Mouse (Mus musculus): Measurements from ENCODE around the gene St5. TPM values are rescaled to one million over a fixed set of nuclear protein-coding genes. Genes with fewer than 3 reads are reported as not detected.

The St5 gene
- polyA plus RNA-seq, 2 experiments from 2014 or later, result 1.3 to 1.7 TPM

DNA sequence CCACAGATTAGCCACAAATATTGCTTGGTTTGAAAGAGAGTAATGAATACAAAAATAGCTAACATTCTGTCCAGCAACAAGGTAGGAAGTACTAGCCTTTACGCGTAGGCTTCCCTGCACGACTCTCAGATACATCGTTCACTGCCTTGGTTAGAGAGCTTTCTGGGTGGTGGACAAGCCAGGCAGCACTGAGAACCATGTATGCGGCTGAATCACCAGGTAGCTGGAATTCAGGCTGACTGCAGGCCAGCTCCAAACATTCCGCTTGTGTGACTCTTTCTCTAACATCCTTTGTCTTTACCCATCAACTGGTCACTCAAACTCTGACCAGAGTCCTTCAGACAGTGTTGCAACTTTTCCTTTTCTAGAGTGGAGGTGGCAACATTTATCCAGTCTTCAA lies 94.6 kb downstream of the St5 start:
- no peak for ATAC-seq

DNA sequence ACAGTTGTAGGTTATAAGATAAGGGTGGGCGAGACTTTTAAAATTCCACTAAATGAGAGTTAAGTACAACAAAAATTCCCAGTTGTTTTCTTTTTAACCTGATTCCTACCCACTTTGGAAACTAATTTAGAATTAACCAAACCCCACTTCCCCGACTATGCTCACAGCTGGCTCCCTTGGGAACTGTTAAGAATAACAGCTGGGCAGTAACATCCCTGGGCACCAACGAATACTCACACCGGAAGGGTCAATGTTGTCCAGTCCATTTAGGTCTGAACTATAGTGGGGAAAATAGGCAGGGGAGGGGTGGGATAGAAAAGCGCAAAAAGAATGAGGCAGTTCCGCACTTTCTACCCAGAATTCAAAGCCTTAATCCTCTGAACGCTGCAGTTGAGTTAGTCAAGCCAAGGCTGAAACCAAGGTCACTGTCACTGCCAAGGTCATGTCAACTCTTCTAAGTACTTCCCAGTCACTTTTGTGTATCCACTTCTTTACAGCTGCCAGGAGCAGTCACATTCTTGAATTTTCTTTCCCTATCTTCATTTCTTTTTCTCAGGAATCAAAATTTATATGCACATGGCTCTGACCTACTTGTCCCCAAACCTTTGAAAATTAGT lies 96.3 kb downstream of the St5 start:
- no peak for ATAC-seq

DNA sequence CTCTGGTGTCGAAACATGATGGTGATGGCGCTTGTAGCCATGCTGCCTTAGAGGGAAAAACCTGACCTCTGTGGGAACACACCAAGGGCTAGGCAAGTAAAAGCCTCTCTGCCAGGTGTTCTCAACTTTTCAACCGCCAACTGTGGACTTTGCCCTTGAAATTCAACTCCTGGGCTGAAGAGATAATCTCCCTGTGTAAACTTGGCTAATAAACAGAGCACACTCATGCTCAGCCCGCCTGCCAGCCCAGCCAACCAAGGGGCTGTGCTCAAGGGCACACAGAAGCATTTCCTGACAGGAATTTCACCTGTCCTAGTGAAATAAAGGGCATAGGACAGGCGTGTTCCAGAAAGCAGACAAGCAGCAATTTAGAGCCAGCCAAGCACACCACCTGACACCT lies 100.8 kb downstream of the St5 start:
- no peak for ATAC-seq

DNA sequence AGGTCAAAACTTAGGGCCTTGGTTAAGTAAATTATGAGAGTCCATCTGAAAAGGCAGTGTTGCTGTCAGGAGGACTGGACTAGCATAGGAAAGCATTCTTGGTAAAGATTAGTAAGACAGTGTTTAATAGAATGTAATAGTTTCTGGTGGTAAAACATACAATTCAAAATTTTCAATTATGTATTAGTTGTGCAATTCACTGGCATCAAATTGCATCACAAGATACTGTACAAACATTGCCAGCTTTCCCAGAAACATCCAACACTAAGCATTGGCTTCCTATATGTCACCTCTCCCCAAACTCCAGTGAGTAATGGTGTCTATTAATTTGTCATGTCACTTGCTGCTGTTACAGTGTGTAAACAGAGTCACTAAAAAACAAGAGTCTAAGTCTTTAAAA lies 101.4 kb downstream of the St5 start:
- no peak for ATAC-seq

DNA sequence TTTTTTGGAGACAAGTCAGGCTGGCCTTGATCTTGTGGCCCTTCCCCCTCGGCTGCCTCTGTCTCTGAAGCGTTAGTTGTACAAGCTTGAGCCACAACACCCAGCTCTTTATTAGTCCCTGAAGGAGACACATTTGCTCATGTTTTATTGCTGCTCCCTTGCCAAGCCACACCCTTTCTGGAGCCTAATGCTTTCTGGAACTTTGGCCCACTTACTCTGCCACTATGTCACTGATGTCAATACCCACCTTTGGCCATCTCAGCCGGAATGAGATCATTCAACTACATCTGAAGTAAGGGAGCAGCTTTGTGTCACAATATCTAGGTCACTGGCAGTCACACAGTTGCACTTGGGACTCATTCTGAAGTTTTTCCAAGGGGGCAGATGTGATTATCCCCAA lies 102.7 kb downstream of the St5 start:
- no peak for ATAC-seq

DNA sequence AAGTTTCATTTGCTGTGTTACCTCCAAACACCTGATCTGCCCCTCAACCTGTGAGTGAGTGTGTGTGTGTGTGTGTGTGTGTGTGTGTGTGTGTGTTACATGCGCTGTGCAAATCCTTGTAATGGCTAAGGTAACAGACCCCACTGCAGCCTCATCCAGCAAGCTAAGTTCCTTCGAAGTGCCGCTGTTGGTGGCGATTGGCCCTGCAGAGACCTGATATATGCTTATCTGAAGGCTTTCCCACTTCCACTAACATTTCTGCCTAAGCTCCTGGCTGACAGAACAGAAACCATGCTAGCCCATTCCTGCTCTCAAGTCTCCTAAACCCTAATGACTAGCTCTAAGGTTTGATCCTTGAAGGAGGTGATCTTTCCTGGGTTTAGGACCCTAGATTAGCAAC lies 103.4 kb downstream of the St5 start:
- no peak for ATAC-seq

DNA sequence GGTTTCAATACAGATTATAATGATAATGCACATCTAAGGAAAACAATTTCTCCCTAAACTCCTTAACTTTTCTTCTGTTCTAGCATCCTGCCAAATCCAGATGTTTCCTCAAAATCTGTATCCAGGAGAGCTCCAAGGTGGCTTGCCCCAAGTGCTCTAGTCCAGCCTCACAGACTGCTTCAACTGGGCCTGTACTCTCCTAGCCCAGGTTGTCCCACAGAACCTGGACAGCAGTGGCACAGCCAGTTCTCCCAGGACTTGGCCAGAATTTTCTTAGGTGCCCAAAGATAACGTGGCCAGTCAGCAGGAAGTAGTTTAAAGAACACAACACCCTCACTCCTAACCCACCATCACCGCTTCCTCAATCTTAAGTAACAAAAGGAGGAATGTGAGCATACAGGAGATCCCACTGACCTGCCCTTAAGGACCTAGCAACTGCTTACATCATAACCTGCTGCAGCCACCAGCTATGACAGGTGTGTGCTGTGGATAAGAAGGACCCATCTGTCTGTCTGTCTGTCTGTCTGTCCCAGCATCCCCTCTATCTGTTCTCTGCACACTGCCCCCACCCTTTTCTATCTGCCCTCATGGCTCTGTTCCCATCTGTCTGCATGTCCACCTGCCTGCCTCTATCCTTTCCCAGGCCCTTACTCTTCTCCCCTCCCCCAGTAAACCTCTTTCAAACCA lies 108.4 kb downstream of the St5 start:
- ATAC-seq, result no peak

DNA sequence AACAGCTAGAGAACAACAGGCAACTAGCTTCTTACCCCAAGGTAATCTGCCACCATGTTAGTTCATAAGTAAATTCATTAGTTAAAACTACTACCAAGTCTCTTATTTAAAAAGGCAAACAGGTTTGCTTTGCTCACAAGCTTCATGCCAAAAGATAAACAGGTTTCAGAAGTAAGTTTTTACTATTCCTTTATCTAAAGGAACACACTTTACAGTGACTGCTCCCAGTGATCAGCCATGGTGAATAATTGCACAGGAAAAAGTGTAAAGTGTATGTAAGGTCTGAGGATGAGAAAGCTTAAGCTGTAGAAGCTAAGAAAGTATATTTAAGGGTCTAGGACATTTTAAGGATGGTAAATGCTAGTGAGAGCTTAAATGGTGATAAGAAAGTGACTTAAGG lies 109.4 kb downstream of the St5 start:
- no peak for ATAC-seq

DNA sequence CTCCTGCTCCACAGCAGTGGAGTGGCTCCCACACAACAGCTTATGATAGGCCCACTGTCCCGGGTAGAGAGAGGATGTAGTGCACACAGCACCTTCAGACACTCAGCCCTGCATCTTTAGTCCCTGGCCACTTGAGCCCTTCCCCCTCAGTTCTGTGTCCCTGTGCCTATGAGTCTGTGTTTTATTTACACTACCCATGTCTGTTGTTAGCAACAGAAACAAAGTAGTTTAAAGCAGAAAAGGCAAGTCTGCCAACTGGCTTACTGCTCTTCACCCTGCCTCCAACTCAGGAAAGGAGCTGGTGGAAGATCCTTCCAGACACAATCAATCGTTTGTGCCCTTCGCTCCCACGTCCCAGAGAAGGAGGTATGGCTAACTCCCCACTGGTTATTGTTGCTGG lies 111.2 kb downstream of the St5 start:
- ATAC-seq, result no peak

DNA sequence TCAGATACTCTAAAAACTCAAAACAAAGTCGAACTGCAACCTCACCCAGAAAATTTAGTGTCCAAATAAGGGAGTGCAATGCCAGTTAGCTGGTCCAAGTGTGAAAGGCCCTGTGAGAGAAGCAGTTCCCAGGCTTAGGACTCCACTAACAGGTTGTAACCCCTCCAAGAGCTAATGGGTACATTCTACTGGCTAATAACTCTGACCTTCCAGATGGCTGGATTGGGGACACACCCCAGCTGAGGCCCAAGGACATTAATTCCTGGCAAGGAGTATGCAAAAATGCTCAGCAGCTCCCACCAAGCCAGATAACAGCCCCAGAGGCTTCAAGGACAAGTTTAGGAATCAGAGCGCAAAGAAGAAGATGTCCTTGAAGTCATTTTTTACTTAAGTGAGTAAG lies 112.8 kb downstream of the St5 start:
- ATAC-seq, result no peak

DNA sequence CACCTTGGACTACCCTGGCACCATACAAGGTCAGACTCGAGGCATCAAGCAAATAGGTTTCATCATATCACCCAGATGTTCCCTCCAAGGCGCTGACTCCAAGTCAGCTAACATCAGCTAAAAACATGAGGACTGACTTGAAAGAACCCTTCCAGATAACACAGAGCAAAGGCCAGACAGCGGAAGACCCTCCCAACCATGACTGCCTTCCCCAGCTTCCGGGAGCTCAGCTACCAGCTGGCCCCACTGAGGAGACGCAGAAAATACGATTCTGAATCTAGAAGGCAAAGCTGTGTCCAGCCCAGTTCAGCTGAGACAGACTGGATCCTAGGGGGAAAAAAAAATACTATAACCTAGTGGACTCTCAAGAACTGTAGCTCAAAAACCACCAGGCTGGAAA lies 114.4 kb downstream of the St5 start:
- ATAC-seq, result no peak

DNA sequence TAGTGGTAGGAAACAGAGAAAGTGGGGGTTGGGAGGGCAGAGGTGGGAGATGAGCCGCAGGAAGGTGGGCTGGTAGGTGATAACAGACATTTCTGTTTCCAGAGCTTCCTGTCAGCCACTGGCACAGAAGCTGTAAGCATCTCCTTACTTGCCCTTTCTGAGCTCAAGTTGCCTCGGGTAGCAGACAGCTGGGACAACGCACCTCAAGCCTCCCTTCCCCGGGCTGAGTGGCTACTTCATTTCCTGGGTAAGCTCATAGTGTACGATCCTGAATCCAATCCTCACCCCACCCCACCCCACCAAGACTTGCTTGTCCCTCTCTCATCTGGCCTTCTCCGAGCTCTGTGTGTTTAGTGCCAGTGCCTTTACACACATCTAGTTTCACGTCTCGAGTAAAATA lies 115.3 kb downstream of the St5 start:
- ATAC-seq, result no peak

DNA sequence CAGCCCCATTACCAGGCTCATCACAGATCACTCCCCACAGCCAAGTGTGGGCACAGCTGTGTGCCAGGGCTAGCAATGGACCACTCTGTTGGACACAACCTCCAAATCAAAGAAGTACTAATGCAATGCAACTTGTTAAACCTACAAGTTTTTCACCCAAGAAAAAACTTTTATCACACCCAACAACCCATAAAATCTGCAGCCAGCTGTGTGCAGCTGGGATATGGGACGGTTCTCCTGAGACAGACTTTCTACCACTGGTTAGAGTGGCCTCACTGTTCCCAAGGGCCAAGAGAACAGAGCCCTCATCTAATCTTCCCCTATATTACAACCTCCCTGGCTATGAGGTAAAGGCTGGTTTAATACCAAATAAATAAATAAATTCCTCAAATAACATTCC lies 118.9 kb downstream of the St5 start:
- ATAC-seq, result no peak

DNA sequence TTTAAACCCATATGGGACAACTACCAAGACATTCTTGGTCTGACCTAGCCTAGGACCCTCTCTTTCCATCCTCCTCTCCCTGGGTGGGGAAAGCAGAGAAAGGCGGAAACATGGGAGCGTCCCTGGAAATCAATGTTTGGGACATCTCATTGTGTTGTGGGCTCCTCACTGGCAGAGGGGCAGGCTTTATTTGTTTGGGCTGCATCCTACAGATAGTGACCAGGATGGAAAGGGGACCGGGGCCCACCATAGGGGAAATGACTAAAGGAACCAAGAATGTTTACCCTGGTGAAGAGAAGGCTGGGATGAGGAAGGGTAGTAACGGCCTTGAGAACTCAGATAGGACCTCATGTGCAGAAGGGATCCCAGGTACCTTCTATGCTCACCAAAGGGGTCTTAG lies 122.9 kb downstream of the St5 start:
- ATAC-seq, result no peak

DNA sequence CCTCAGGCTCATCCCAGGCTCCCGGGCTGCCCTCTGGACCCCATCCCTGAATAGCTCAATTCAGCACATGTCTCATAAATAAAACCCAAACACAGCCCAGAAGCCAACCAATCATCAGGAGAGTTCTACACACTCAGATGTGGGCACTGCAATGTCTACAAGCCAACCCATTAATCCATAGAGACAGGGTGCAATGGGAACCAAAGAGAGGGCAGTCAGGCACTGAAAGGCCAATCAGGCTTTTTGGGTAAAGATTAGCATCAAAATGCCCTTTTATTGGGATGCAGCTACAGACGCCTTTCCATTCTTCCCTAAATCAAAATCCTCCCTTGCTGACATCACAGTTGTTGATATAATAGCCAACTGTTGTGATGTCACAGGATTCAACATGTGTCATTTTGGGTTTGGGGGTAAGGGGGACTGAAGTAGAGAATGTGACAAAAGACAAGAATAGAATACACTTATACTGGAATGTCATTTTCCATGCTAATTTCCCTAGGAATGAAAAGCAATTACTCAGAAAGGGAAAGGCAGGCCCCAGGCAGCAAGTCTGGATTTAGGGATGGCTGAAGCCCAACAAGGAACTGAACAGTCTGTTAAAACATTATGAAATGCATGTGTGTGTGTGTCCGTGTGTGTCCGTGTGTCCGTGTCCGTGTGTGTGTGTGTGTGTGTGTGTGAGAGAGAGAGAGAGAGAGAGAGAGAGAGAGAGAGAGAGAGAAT lies 123.7 kb downstream of the St5 start:
- no peak for ATAC-seq

DNA sequence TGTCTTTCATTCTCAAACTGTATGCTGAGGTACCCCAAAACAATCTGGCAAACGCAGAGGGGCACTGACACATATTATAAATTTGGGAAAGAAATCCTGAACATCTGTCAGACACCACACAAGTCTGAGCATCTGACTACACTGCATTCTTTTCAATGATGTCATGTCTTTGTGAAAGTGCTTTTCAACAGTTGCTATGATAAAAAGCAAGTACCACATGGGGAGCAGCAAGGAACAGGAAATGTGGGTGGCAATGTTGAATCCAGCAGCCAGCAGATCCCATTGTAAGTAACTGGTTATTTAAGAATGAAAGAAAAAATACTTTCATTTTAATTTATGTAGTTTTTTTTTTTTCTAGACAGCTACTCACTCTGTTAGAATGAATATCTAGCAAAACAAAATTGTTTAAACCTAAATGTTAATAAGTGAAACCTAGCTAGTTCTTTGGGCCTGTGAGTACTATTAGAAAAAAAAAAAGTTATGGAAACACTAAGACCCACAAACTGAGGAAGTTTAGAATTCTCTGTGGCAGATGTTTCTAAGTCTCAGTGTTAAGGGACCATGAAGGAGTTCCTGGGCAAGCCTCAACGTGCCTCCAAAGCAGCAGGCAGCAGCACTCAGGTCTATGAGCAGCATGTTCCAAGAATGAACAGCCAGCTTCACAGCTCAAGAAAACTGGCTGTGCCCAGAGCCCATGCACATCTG lies 124.4 kb downstream of the St5 start:
- ATAC-seq, result no peak

DNA sequence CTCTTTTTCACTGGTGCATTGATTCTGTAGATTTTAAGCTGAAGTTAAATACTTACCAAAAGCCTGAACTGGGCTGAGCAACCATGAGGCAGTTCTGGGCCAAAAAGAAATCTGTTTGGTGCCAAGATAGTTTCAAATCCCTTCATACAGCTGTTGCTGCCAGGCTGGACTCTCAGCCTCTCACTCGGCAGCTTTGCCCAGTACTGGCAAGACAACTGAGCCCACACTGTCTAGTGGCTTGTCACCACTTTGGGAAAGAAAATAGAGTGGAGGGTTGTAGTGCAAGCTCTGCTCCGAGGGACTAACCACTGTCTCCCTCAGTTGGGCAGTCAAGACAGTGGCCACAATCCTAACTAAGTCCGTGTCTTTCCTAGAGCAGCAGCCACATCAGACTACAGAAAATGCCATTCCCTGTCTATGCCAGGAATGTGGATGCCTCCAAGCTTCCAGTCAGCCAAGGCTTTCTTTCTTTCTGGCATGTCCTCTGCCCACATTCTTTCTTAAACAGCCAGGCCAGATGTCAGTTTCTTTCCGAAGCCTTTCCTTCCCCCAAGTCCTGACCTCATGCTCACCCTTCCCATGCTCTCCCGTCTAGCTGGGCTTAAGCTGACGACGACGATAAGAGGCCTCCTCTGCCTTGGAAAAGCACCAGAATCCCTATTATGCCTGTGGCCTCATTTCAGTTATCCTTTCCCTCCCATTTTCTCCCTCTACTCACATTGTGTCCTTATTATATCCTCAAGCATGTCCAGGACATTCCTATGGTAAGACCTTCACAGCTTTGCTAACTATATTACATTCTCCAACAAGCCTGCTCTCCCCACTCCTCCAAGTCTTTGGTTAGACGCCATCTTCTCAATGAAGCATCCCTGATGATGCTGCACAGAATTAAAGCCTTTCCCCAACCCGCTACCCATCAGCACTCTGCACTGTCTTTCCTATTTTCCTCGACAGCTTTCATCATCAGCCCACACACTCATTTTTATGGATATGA lies 126.8 kb downstream of the St5 start:
- ATAC-seq, result no peak

DNA sequence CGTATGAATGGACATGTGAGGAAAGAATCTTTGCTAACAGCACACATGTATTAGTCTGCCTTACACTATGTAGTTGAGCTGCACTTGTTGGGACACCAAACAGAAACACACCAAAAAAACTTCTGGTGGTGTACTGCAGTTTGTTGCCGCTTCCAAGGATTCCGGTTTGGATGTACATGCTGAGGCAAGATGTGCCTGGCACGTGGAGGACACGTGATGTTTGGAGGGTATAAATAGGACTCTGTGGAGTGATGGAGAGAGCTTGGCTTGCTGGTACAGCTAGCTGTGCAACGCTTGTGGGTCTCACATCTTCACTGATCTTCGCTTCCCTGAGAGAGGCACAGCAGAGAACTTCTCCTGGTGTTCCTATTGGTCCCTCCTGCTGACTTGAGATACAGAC lies 129.2 kb downstream of the St5 start:
- no peak for ATAC-seq

DNA sequence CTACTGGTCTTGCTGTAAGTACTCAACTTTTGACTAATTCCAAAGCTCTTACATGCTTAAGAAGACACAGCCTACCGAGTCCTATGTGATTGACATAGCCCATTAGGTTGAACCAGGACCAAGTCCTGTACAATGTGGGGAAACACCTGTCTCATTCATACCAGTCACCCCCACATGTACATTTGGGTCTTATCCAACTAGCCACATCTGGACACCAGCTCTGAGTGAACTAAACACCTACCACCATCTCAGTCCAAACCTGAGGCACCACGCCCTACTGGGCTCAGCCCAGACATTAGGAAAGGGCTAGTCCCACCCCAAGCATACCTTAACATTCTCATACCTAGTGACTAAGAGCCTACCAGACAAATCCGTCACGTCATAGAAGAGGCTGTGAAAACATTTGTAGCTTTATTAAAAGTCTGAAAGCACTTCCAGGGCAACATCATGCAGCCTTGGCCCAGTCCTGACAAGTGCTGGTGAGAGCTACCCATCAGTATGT lies 135.0 kb downstream of the St5 start:
- no peak for ATAC-seq

DNA sequence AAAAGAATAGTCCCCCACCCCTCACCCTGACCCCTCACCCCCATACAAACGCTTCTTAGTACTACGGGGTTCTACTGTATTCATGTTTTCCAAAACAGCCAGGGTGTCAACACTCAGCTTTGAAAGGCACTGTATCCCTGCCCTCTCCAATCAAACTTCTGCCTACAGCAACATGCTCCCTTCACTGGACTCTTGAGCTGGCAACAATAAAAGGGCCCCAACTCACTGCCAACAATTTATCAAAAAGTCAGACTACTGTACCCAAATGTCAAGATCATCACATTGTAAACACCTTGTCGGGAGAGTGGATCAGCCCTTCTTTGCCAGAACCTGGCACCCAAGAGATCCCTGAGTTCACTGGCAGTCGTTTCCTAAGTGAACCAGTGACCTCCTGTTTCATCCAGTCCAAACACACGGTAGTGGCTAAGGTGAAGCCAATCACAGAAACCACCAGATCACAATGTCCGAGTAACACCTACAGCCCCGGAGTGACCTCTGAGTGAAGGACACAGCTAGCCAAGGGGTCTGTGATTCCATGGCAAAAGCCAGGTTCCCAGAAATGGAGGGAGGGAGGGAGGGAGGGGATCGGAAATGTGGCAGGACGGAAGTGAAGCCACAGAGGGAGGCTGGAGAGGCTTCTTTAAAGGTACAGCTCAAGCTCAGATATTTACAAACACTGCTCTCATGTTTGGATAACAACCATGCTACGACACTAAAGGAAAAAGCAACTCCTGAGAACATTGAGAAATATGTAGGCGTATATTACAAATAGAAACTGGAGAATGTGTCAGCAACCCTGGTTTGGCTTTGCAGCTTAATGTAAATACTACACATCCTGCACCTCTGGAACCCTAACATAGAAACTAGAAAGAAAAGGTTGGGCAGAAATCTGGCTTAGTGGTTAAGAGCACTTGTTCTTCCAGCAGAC lies 136.3 kb downstream of the St5 start:
- no peak for ATAC-seq

DNA sequence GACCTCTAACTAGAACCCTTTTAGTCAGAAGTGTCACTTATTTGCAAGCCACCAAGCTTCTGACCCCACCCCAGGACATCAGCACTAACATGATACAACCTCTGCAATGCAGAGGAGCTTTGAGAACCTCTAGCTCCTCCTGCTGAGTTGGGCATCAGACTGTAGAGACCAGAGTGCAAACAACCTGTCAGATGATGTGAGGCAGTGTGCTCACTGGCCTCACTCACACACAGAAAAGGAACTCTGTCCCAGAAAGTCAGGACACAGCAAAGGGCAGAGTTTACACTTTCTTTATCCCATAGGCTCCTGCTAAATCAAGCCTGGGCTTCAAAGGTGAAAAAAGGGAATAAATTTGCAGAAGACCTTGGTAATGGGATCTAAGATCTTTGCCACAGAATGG lies 137.1 kb downstream of the St5 start:
- no peak for ATAC-seq
